Mouse (Mus musculus) G1E (cell line): ENCODE results near the gene Zrsr1.

ENCODE experiments used
- CTCF ChIP-seq: IDR thresholded peaks from 2 replicates; pipeline ENCODE4 v1.5.1; 2012; ENCODE audit warnings: low read depth, low read length, inconsistent platforms, mixed read lengths
- GATA1 ChIP-seq: IDR thresholded peaks from 2 replicates; pipeline ENCODE4 v1.6.1; 2012; ENCODE audit warnings: borderline replicate concordance, low read length, inconsistent platforms, mixed read lengths
- POLR2AphosphoS5 ChIP-seq: IDR thresholded peaks from 2 replicates; pipeline ENCODE4 v1.6.1; 2012; ENCODE audit warnings: low read depth, low read length, inconsistent platforms; ENCODE audit not compliant: insufficient replicate concordance
- TAL1 ChIP-seq: conservative IDR thresholded peaks from 2 replicates; pipeline ENCODE4 v1.6.1; 2012; ENCODE audit warnings: low read depth, low read length, inconsistent platforms, mixed read lengths

- no peak for TF ChIP-seq CTCF
- TF ChIP-seq POLR2AphosphoS5 = no peak
- no peak for TF ChIP-seq TAL1
- TF ChIP-seq GATA1 = no peak
Observed at GRCm38 (mm10) chr11:23023155-23023554, 51.4 kb downstream of the Zrsr1 start.
